Mouse (Mus musculus): ENCODE results near the gene Il1b.

GRCm38 (mm10) chr2:129328238-129328637, 42.7 kb downstream of the Il1b start:
- no peak for TF ChIP-seq CTCF (IDR thresholded peaks at IDR 0.05; ENCODE audit: extremely low read depth, insufficient read depth, insufficient read length, insufficient replicate concordance)
- TF ChIP-seq POLR2A (IDR thresholded peaks at IDR 0.05; ENCODE audit: low read depth, low read length): no peak
